Mouse (Mus musculus) heart, embryonic 14.5 days (tissue): ENCODE results near the gene Hunk. TPM values are rescaled to one million over a fixed set of nuclear protein-coding genes. Genes with fewer than 3 reads are reported as not detected.

Source experiments
- ATAC-seq: fragments of 200-750 bp; cut with Nextera tagmentation; 2 replicates; pipeline ENCODE4 v1.8.0; 2017; ENCODE audit warnings: low read depth, moderate TSS enrichment; ENCODE audit not compliant: insufficient number of reproducible peaks, insufficient read depth, low FRiP score
- H3K27ac ChIP-seq, 2 experiments: fragments of 200-500 bp in 1 of 2; fragments of 300-500 bp in 1 of 2; sonication (generic) in 1 of 2; replicated peaks in 1 of 2; 2 replicates each; pipeline ENCODE4 v1.5.1; 2012 to 2014; ENCODE audit warnings: low read depth in 2 of 2, low read length in 2 of 2, control low read depth in 1 of 2, mild to moderate bottlenecking in 1 of 2, mixed read lengths in 1 of 2; ENCODE audit not compliant: control insufficient read depth in 1 of 2, insufficient read depth in 1 of 2
- H3K27me3 ChIP-seq: fragments of 300-500 bp; sonication (generic); 2 replicates; pipeline ENCODE4 v1.6.1; 2014; ENCODE audit warnings: mild to moderate bottlenecking, low read length, control low read depth; ENCODE audit not compliant: control insufficient read depth, insufficient read depth
- H3K36me3 ChIP-seq: fragments of 300-500 bp; sonication (generic); 2 replicates; pipeline ENCODE4 v1.6.1; 2014; ENCODE audit warnings: mild to moderate bottlenecking, control low read depth, low read length, mixed read lengths; ENCODE audit not compliant: control insufficient read depth, insufficient read depth
- H3K4me1 ChIP-seq, 2 experiments: fragments of 200-500 bp in 1 of 2; fragments of 300-500 bp in 1 of 2; sonication (generic) in 1 of 2; 2 replicates each; pipeline ENCODE4 v1.6.1; 2012 to 2014; ENCODE audit warnings: low read length in 2 of 2, control low read depth in 1 of 2, mixed read lengths in 1 of 2; ENCODE audit not compliant: control insufficient read depth in 2 of 2, insufficient read depth in 2 of 2
- H3K4me2 ChIP-seq: fragments of 300-500 bp; sonication (generic); 2 replicates; pipeline ENCODE4 v1.6.1; 2014; ENCODE audit warnings: mild to moderate bottlenecking, low read length
- H3K4me3 ChIP-seq, 2 experiments: fragments of 200-500 bp in 1 of 2; fragments of 300-500 bp in 1 of 2; sonication (generic) in 1 of 2; 2 replicates each; pipeline ENCODE4 v1.5.1; 2012 to 2014; ENCODE audit warnings: low read length in 2 of 2, mild to moderate bottlenecking in 2 of 2, control low read depth in 1 of 2, low read depth in 1 of 2, moderate library complexity in 1 of 2; ENCODE audit not compliant: control insufficient read depth in 1 of 2, insufficient read depth in 1 of 2
- H3K9ac ChIP-seq: fragments of 300-500 bp; sonication (generic); 2 replicates; pipeline ENCODE4 v1.6.1; 2014; ENCODE audit warnings: mild to moderate bottlenecking, low read length
- H3K9me3 ChIP-seq: fragments of 300-500 bp; sonication (generic); 2 replicates; pipeline ENCODE4 v1.6.1; 2016; ENCODE audit warnings: low read length, control low read depth; ENCODE audit not compliant: control insufficient read depth
- WGBS: fragments of 180-500 bp; shearing (Covaris S2); extraction: QIAGEN DNeasy Blood & Tissue Kit; methylation state at CpG from one replicate; pipeline ENCODE4 v1.1.7; 2014; 5-methylcytosine and 5-hydroxymethylcytosine counted together
- polyA plus RNA-seq: library from polyadenylated mRNA; unstranded; fragments of >200 nt; fragmentation: Nextera tagmentation; extraction: Ambion mirVana; gene quantifications from 2 replicates; pipeline ENCODE4 v1.2.1, GENCODE M21; 2014

Gene Hunk
- polyA plus RNA-seq, 1 experiment from 2014 or later: 10.4 TPM

GRCm38 (mm10) chr16:90435231-90435630, 49.4 kb downstream of the Hunk start:
- Histone ChIP-seq H3K4me3 (no peak overlapping the region), H3K4me1 (peaks cover 22 to 33% of the 10 kb centered on the region in 2 experiments), H3K36me3 (peaks cover 27% of the 10 kb centered on the region), H3K9ac (no peak overlapping the region), H3K4me2 (no peak overlapping the region), H3K27me3 (no peaks in the 10 kb centered on the region), H3K27ac (no peak overlapping the region), H3K9me3 (0 out of 2 replicates have a peak, but pooled peaks cover 5% of the 10 kb centered on the region)
- ATAC-seq: no peak
- 47% methylated on average over 4 of the region's 4 CpGs for WGBS

GRCm38 (mm10) chr16:90437276-90437675, 51.5 kb downstream of the Hunk start:
- H3K4me1 ChIP-seq: peaks cover 18 to 30% of the 10 kb centered on the region in 2 experiments
- 42% methylated on average over 5 of the region's 5 CpGs for WGBS
- no peak overlapping the region for H3K27ac ChIP-seq
- no peaks in the 10 kb centered on the region for H3K27me3 ChIP-seq
- H3K4me3 ChIP-seq: no peak overlapping the region
- H3K4me2 ChIP-seq: no peak overlapping the region
- 0 out of 2 replicates have a peak, but pooled peaks cover 5% of the 10 kb centered on the region for H3K9me3 ChIP-seq
- H3K9ac ChIP-seq: no peak overlapping the region
- no peak for ATAC-seq
- peaks cover 30% of the 10 kb centered on the region for H3K36me3 ChIP-seq

- Histone ChIP-seq H3K36me3 (peaks cover 11% of the 10 kb centered on the region; the same call in 1 of the 2 replicates), H3K4me3 (no peak overlapping the region), H3K27ac (no peak overlapping the region), H3K4me1 (peaks cover 27 to 46% of the 10 kb centered on the region in 2 experiments), H3K9me3 (no peaks in the 10 kb centered on the region), H3K4me2 (no peak overlapping the region), H3K27me3 (no peaks in the 10 kb centered on the region), H3K9ac (no peak overlapping the region)
- WGBS: 83% methylated on average over 6 of the region's 6 CpGs
- no peak for ATAC-seq
These were observed 53.7 kb downstream of the Hunk start for GRCm38 (mm10) chr16:90439493-90439892.

GRCm38 (mm10) chr16:90440654-90441053, 54.8 kb downstream of the Hunk start:
- H3K4me1 ChIP-seq: peaks cover 21 to 43% of the 10 kb centered on the region in 2 experiments
- no peaks in the 10 kb centered on the region for H3K9me3 ChIP-seq
- WGBS: 83% methylated on average over 10 of the region's 10 CpGs
- peaks cover 11% of the 10 kb centered on the region; the same call in 1 of the 2 replicates for H3K36me3 ChIP-seq
- no peak overlapping the region for H3K4me2 ChIP-seq
- H3K27me3 ChIP-seq: no peaks in the 10 kb centered on the region
- H3K9ac ChIP-seq: no peak overlapping the region
- H3K27ac ChIP-seq: no peak overlapping the region
- ATAC-seq: no peak
- no peak overlapping the region for H3K4me3 ChIP-seq

- 46% methylated on average over 6 of the region's 6 CpGs for WGBS
- H3K4me2 ChIP-seq: peak overlapping the region; percentile 33
- no peak overlapping the region for H3K4me3 ChIP-seq
- H3K36me3 ChIP-seq: peaks cover 19% of the 10 kb centered on the region
- no peak overlapping the region for H3K9ac ChIP-seq
- no peaks in the 10 kb centered on the region for H3K9me3 ChIP-seq
- H3K27me3 ChIP-seq: no peaks in the 10 kb centered on the region
- H3K27ac ChIP-seq: peak overlapping the region; percentile 43 to 56; a peak in 3 of 4 replicates
- H3K4me1 ChIP-seq: peaks cover 15 to 32% of the 10 kb centered on the region in 2 experiments
- no peak for ATAC-seq
These were observed 57.2 kb downstream of the Hunk start for GRCm38 (mm10) chr16:90442991-90443390.

GRCm38 (mm10) chr16:90453197-90453596, 67.4 kb downstream of the Hunk start:
- H3K4me3 ChIP-seq: no peak overlapping the region; a peak in 1 of 4 replicates
- peak overlapping the region; percentile 53 for H3K4me2 ChIP-seq
- no peak for ATAC-seq
- H3K36me3 ChIP-seq: peaks cover 36% of the 10 kb centered on the region
- H3K27me3 ChIP-seq: no peaks in the 10 kb centered on the region
- no peaks in the 10 kb centered on the region for H3K9me3 ChIP-seq
- WGBS: 24% methylated on average over 11 of the region's 11 CpGs
- H3K9ac ChIP-seq: peak overlapping the region; percentile 63
- H3K27ac ChIP-seq: peak overlapping the region; percentile 75 to 87
- peaks cover 38 to 50% of the 10 kb centered on the region in 2 experiments for H3K4me1 ChIP-seq

GRCm38 (mm10) chr16:90456495-90457125, 70.8 kb downstream of the Hunk start:
- peaks cover 36% of the 10 kb centered on the region for H3K36me3 ChIP-seq
- H3K9me3 ChIP-seq: no peaks in the 10 kb centered on the region
- H3K4me3 ChIP-seq: no peak overlapping the region
- 81% methylated on average over 7 of the region's 7 CpGs for WGBS
- no peak overlapping the region for H3K9ac ChIP-seq
- no peak for ATAC-seq
- H3K27ac ChIP-seq: no peak overlapping the region
- peaks cover 38 to 54% of the 10 kb centered on the region in 2 experiments for H3K4me1 ChIP-seq
- H3K4me2 ChIP-seq: no peak overlapping the region
- H3K27me3 ChIP-seq: no peaks in the 10 kb centered on the region
